Mouse (Mus musculus): ENCODE results near the gene Coq10b.

GRCm38 (mm10) chr1:55039944-55040343 lies 12.6 kb upstream of the Coq10b start:
- no peak for TF ChIP-seq GATA1 (IDR thresholded peaks at IDR 0.05; ENCODE audit: low read length)
- TF ChIP-seq TAL1 (IDR thresholded peaks at IDR 0.05; ENCODE audit: low read length) = no peak
